Mouse (Mus musculus) C2C12 (cell line): ENCODE data around the gene B3galnt1.

Experiments used
- CEBPB ChIP-seq: IDR thresholded peaks from one replicate; pipeline ENCODE4 v1.6.1; 2011; ENCODE audit warnings: low read depth, mild to moderate bottlenecking, control low read depth, moderate library complexity
- CTCF ChIP-seq: IDR thresholded peaks from one replicate; pipeline ENCODE4 v1.5.1; 2011; ENCODE audit not compliant: control insufficient read depth, insufficient read depth, insufficient read length
- FOSL1 ChIP-seq: IDR thresholded peaks from one replicate; pipeline ENCODE4 v1.8.0; 2011; ENCODE audit warnings: mild to moderate bottlenecking, low read length; ENCODE audit not compliant: poor library complexity, insufficient read depth, severe bottlenecking
- MAX ChIP-seq: IDR thresholded peaks from one replicate; pipeline ENCODE4 v1.6.1; 2011; ENCODE audit warnings: mild to moderate bottlenecking, control low read depth
- MYOD1 ChIP-seq: IDR thresholded peaks from one replicate; pipeline ENCODE4 v1.6.1; 2011; ENCODE audit warnings: low read depth; ENCODE audit not compliant: control insufficient read depth, insufficient read length
- MYOG ChIP-seq: IDR thresholded peaks from one replicate; pipeline ENCODE4 v1.6.1; 2011; ENCODE audit not compliant: control insufficient read depth, insufficient read length; ENCODE audit errors: extremely low read depth
- USF1 ChIP-seq: IDR thresholded peaks from one replicate; pipeline ENCODE4 v1.6.1; 2011; ENCODE audit warnings: low read depth, mild to moderate bottlenecking, control low read depth, moderate library complexity

DNA sequence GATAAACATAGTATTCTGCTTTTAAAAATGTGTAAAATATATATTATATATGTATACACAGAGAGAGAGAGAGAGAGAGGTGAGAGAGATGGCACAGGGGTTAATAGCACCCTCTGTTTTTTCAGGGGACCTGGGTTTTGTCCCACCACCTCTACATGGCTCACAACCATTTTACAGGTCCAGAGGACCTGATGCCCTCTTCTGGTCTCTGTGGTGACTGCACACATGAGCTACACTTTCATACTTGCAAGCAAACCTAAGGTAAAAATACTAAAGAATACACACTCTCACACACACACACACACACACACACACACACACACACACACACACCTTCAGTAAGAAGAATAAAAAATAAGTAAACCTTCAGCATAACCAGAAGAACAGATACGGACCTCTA, 20.0 kb downstream of the B3galnt1 start:
- no peak for TF ChIP-seq MAX
- no peak for TF ChIP-seq CTCF
- no peak for TF ChIP-seq CEBPB
- TF ChIP-seq USF1 = no peak
- TF ChIP-seq MYOD1 = no peak
- no peak for TF ChIP-seq FOSL1
- no peak for TF ChIP-seq MYOG
